Mouse (Mus musculus) G1E (cell line): ENCODE measurements at regions not wholly inside any gene's neighbourhood (a gene's known extent, or its start where the extent isn't known, plus 50 kb on each side); places are given as distances from the start of the nearest gene placed in this dataset.

Experiments
- ATAC-seq: 2 replicates; pipeline ENCODE4 v1.8.0; 2016; ENCODE audit warnings: mild to moderate bottlenecking; ENCODE audit not compliant: insufficient number of reproducible peaks, poor library complexity, low FRiP score, severe bottlenecking; ENCODE audit errors: extremely low read depth
- DNase-seq: peaks from one replicate; pipeline ENCODE4 v3.0.0; 2012; ENCODE audit warnings: low spot score
- H3K27me3 ChIP-seq: 2 replicates; pipeline ENCODE4 v1.6.1; 2012; ENCODE audit warnings: mild to moderate bottlenecking, low read length, inconsistent platforms; ENCODE audit not compliant: insufficient read depth
- H3K36me3 ChIP-seq: replicated peaks from 2 replicates; pipeline ENCODE3; 2012; ENCODE audit warnings: mild to moderate bottlenecking, inconsistent platforms
- H3K4me1 ChIP-seq: 2 replicates; pipeline ENCODE4 v1.6.1; 2012; ENCODE audit warnings: low read depth, low read length, inconsistent platforms, mixed read lengths; ENCODE audit not compliant: insufficient read depth
- H3K4me3 ChIP-seq: 2 replicates; pipeline ENCODE4 v1.5.1; 2012; ENCODE audit warnings: low read depth, mild to moderate bottlenecking, inconsistent platforms, low read length, moderate library complexity, mixed read lengths
- H3K9me3 ChIP-seq: replicated peaks from 2 replicates; pipeline ENCODE4 v1.6.1; 2012; ENCODE audit warnings: inconsistent platforms
- CTCF ChIP-seq: IDR thresholded peaks from 2 replicates; pipeline ENCODE4 v1.5.1; 2012; ENCODE audit warnings: low read depth, low read length, inconsistent platforms, mixed read lengths
- GATA1 ChIP-seq: IDR thresholded peaks from 2 replicates; pipeline ENCODE4 v1.6.1; 2012; ENCODE audit warnings: borderline replicate concordance, low read length, inconsistent platforms, mixed read lengths
- GATA2 ChIP-seq: IDR thresholded peaks from 2 replicates; pipeline ENCODE4 v1.6.1; 2012; ENCODE audit warnings: low read depth, low read length, inconsistent platforms, borderline replicate concordance
- POLR2AphosphoS5 ChIP-seq: IDR thresholded peaks from 2 replicates; pipeline ENCODE4 v1.6.1; 2012; ENCODE audit warnings: low read depth, low read length, inconsistent platforms; ENCODE audit not compliant: insufficient replicate concordance
- TAL1 ChIP-seq: conservative IDR thresholded peaks from 2 replicates; pipeline ENCODE4 v1.6.1; 2012; ENCODE audit warnings: low read depth, low read length, inconsistent platforms, mixed read lengths

DNA sequence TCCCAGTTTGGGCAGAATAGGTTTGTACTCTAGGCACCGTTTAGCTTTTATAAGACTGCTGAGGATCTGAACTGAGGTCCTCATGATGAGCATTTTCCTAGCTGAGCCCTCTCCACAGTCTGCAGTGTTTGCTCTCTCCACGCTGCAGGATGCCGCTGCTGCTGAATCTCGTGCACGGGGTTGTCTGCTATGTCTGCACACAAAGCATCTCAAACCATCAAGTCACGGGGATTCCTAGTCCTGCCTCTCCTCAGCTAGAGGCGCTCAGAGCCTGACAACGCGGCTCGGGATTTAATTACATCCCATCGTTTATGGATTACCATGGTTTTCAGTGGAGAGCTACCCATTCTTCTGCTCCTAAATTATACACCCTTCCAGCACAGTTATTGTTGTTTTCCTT, 175.6 kb downstream of the Rnf144b start:
- H3K27me3 ChIP-seq = no peaks in the 10 kb centered on the region
- H3K36me3 ChIP-seq = no peaks in the 10 kb centered on the region
- no peaks in the 10 kb centered on the region for H3K4me1 ChIP-seq
- no peak for TF ChIP-seq GATA1
- DNase-seq (no peak), ATAC-seq (no peak)
- no peaks in the 10 kb centered on the region for H3K9me3 ChIP-seq
- no peak overlapping the region for H3K4me3 ChIP-seq

DNA sequence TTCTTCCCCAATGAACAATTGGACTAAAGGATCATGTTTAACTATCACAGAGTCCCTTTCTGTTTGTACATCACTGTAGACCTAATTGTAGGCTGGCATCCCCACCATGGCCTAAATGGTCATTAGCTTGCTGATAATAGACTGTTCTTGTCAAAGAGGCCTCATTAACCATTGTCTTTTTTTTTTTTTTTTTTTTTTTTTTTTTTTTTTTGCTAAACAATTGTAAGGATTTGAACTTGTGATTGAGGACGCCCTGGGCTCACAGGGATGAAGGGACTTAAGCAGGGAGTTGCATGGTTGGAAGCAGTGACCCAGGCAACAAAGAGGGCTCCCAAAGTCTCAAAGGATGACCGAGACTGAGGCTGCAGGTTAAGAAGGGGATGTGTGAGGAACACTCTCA, 178.0 kb downstream of the Rnf144b start:
- Histone ChIP-seq H3K36me3 (no peaks in the 10 kb centered on the region), H3K4me1 (no peaks in the 10 kb centered on the region), H3K27me3 (peaks cover 3% of the 10 kb centered on the region; the same call in 1 of the 2 replicates), H3K9me3 (no peaks in the 10 kb centered on the region), H3K4me3 (no peak overlapping the region)
- ATAC-seq = no peak
- TF ChIP-seq TAL1 = no peak
- TF ChIP-seq GATA1 = no peak
- no peak for TF ChIP-seq CTCF
- TF ChIP-seq POLR2AphosphoS5 = no peak
- TF ChIP-seq GATA2 = no peak
- DNase-seq = no peak

DNA sequence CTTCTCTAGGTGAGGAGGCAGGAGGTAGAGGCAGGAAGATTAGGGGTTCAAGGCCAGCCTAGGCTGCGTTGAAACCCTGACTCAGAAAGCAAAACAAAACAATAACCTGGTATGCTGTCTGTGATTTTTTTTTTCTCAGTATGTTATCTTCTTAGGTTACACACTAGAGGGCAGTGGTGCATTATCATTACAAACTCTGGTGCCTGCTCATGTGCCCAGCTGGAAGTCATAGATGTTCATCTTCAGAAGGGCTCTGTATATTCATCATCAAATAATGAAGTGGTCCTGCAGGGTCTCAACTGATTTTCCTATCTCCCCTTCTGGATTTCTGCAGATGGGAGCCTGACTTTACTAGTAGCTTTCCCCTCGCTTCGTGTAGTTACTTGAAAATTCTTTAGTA, 178.6 kb downstream of the Rnf144b start:
- H3K27me3 ChIP-seq = peaks cover 3% of the 10 kb centered on the region; the same call in 1 of the 2 replicates
- no peak overlapping the region for H3K4me3 ChIP-seq
- ATAC-seq (no peak), DNase-seq (no peak)
- no peak for TF ChIP-seq CTCF
- no peak for TF ChIP-seq GATA1
- TF ChIP-seq TAL1 = no peak
- no peak for TF ChIP-seq GATA2
- TF ChIP-seq POLR2AphosphoS5 = no peak
- H3K4me1 ChIP-seq = no peaks in the 10 kb centered on the region
- H3K9me3 ChIP-seq = no peaks in the 10 kb centered on the region
- H3K36me3 ChIP-seq = no peaks in the 10 kb centered on the region

DNA sequence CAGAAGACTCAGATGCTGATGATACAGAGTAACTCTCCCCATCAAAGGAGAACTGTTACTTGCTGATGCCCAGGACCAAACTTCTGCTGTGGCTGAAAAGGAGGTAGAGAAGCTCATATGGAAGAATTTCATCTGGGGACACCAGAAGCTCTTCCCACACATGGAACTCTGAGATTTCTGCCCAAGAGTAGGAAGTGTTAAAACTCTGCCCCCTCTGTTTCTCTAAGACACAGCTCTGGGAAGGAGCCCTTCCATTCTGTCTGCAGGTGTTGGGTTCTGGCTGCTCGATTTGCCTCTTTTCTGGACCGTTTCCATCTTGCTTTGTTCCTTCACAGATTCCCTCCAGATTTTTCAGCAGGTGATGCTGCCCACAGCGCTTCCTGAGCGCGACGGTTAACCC, 187.0 kb downstream of the Rnf144b start:
- Histone ChIP-seq H3K9me3 (no peaks in the 10 kb centered on the region), H3K4me3 (no peak overlapping the region), H3K36me3 (no peaks in the 10 kb centered on the region), H3K4me1 (no peaks in the 10 kb centered on the region), H3K27me3 (peaks cover 6% of the 10 kb centered on the region)
- DNase-seq = no peak
- TF ChIP-seq GATA2 (no peak), GATA1 (no peak), CTCF (no peak), TAL1 (no peak), POLR2AphosphoS5 (no peak)
- ATAC-seq = no peak

DNA sequence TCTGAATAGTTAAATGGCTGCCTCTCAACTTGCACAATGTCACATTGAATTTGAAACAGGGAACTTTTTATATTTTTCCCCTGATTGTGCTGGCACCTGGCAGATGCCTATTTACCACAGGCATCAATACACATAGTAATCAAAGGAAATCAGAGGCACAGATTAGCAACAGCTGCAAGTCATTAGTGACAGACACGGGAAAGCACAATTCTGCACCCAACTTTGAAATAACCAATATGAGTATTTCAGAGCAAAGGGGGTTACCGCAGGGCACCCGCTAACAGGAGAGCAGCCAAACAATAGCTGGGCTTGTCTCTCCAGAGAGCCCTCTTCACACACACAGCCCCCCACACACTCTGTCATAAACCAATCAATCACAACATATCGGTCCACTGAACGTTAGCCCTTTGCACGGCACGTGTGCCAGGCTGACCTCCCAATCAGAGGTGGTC, 188.3 kb downstream of the Rnf144b start:
- Histone ChIP-seq H3K9me3 (no peaks in the 10 kb centered on the region), H3K27me3 (peaks cover 3% of the 10 kb centered on the region; the same call in 1 of the 2 replicates), H3K36me3 (no peaks in the 10 kb centered on the region), H3K4me1 (no peaks in the 10 kb centered on the region), H3K4me3 (no peak overlapping the region)
- TF ChIP-seq GATA2 (no peak), POLR2AphosphoS5 (no peak), CTCF (no peak), GATA1 (no peak), TAL1 (no peak)
- no peak for ATAC-seq
- DNase-seq = no peak

DNA sequence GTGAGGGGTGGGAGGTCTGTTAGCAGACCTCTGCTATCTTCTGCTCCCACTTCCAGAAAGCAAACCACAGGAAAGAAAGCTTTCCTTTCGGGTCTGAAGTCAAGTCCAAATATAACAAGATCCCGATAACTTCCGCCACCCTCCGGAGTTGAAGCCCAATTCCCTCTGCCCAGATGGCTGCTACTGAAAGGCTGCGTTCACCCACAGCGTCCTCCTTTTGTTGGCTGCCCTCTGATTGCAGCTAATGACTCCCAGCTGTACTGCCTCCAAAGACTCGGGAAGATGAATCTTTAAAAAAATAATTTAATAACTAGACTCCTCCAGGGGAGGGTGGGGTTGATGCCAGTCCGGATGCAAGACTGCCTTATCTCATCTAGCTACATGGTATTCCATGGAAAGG, 197.1 kb downstream of the Rnf144b start:
- no peak overlapping the region for H3K4me3 ChIP-seq
- DNase-seq = no peak
- H3K36me3 ChIP-seq = no peaks in the 10 kb centered on the region
- H3K4me1 ChIP-seq = no peaks in the 10 kb centered on the region
- H3K9me3 ChIP-seq = no peaks in the 10 kb centered on the region
- no peak for ATAC-seq
- no peaks in the 10 kb centered on the region for H3K27me3 ChIP-seq
- TF ChIP-seq TAL1 = no peak
- no peak for TF ChIP-seq CTCF
- no peak for TF ChIP-seq GATA1
- no peak for TF ChIP-seq POLR2AphosphoS5
- TF ChIP-seq GATA2 = no peak

DNA sequence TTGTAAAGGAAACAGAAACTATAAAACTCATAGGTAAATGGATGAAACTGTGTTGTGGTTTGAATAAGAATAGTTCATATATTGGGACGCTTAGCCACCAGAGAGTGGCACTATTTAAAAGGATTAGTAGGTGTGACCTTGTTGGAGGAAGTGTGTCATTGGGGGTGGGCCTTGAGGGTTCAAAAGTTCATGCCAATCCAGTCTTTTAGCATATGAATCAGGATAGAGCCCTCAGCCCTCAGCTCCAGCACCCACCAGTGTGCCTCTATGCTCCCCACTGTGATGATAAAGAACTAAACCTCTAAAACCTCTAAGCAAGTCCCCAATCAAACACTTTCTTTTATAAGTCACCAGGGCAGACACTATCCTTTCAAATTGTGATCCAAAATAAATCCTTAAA, 199.4 kb downstream of the Rnf144b start:
- H3K27me3 ChIP-seq = no peaks in the 10 kb centered on the region
- ATAC-seq (no peak), DNase-seq (no peak)
- TF ChIP-seq TAL1 (no peak), GATA2 (no peak), CTCF (no peak), POLR2AphosphoS5 (no peak), GATA1 (no peak)
- no peaks in the 10 kb centered on the region for H3K36me3 ChIP-seq
- H3K4me3 ChIP-seq = no peak overlapping the region
- no peaks in the 10 kb centered on the region for H3K9me3 ChIP-seq
- H3K4me1 ChIP-seq = no peaks in the 10 kb centered on the region
